Mouse (Mus musculus) G1E (cell line): ENCODE measurements around the gene Hs6st3.

Experiments
- CTCF ChIP-seq: IDR thresholded peaks from 2 replicates; pipeline ENCODE4 v1.5.1; 2012; ENCODE audit warnings: low read depth, low read length, inconsistent platforms, mixed read lengths
- GATA1 ChIP-seq: IDR thresholded peaks from 2 replicates; pipeline ENCODE4 v1.6.1; 2012; ENCODE audit warnings: borderline replicate concordance, low read length, inconsistent platforms, mixed read lengths
- TAL1 ChIP-seq: conservative IDR thresholded peaks from 2 replicates; pipeline ENCODE4 v1.6.1; 2012; ENCODE audit warnings: low read depth, low read length, inconsistent platforms, mixed read lengths

GRCm38 (mm10) chr14:119629127-119629526 is 491.0 kb downstream of the Hs6st3 start:
- no peak for TF ChIP-seq CTCF
- no peak for TF ChIP-seq GATA1
- no peak for TF ChIP-seq TAL1
